Mouse (Mus musculus) ES-Bruce4 (cell line): ENCODE measurements around the gene Fam129c. TPM values are rescaled to one million over a fixed set of nuclear protein-coding genes. Genes with fewer than 3 reads are reported as not detected.

Source experiments
- H3K27ac ChIP-seq: 2 replicates; pipeline ENCODE4 v1.5.1; 2012; ENCODE audit warnings: low read length, inconsistent platforms; ENCODE audit not compliant: insufficient read depth
- H3K27me3 ChIP-seq: 2 replicates; pipeline ENCODE4 v1.6.1; 2012; ENCODE audit warnings: mild to moderate bottlenecking, low read length, inconsistent platforms; ENCODE audit not compliant: control insufficient read depth, poor library complexity, insufficient read depth, severe bottlenecking
- H3K36me3 ChIP-seq: 2 replicates; pipeline ENCODE4 v1.6.1; 2012; ENCODE audit warnings: inconsistent platforms, mild to moderate bottlenecking, low read length, moderate library complexity; ENCODE audit not compliant: control insufficient read depth, poor library complexity, insufficient read depth, severe bottlenecking
- H3K4me1 ChIP-seq: one replicate; pipeline ENCODE4 v1.8.1; 2011; ENCODE audit warnings: low read length; ENCODE audit not compliant: control insufficient read depth, insufficient read depth
- H3K4me3 ChIP-seq: 2 replicates; pipeline ENCODE4 v1.5.1; 2011; ENCODE audit warnings: low read depth, mild to moderate bottlenecking, low read length
- H3K9ac ChIP-seq: 2 replicates; pipeline ENCODE4 v1.6.1; 2012; ENCODE audit warnings: low read depth, mild to moderate bottlenecking, inconsistent platforms; ENCODE audit not compliant: poor library complexity, severe bottlenecking
- H3K9me3 ChIP-seq: replicated peaks from 2 replicates; pipeline ENCODE4 v1.6.1; 2012; ENCODE audit warnings: mild to moderate bottlenecking, low read length, inconsistent platforms; ENCODE audit not compliant: control insufficient read depth, poor library complexity, insufficient read depth, severe bottlenecking
- CTCF ChIP-seq: IDR thresholded peaks from one replicate; pipeline ENCODE4 v1.8.1; 2011; ENCODE audit warnings: low read depth, low read length
- EP300 ChIP-seq: IDR thresholded peaks from 2 replicates; pipeline ENCODE4 v1.6.1; 2011; ENCODE audit warnings: low read depth, low read length; ENCODE audit not compliant: insufficient read depth
- POLR2A ChIP-seq: IDR thresholded peaks from one replicate; pipeline ENCODE4 v1.8.1; 2011; ENCODE audit warnings: low read length; ENCODE audit not compliant: insufficient read depth
- polyA plus RNA-seq: library from polyadenylated mRNA; stranded (reverse); fragments of >200 nt; gene quantifications from 2 replicates; pipeline ENCODE4 v1.2.4, GENCODE M21; 2011; ENCODE audit warnings: low read depth; ENCODE audit not compliant: missing spikeins, insufficient read depth, insufficient read length

Fam129c gene
- polyA plus RNA-seq, 1 experiment: 6.4 TPM

- no peaks in the 10 kb centered on the region for H3K27me3 ChIP-seq
- H3K27ac ChIP-seq: peak within 1 kb of the TSS; percentile 45
- no peaks in the 10 kb centered on the region for H3K4me1 ChIP-seq
- peak within 1 kb of the TSS; percentile 80 for H3K4me3 ChIP-seq
- H3K9ac ChIP-seq: peak within 1 kb of the TSS; percentile 92
- H3K9me3 ChIP-seq: no peaks in the 10 kb centered on the region
- no peaks in the 10 kb centered on the region for H3K36me3 ChIP-seq
- TF ChIP-seq EP300: no peak; the same call in 1 of the 2 replicates
- TF ChIP-seq POLR2A: peak; percentile 76
- no peak for TF ChIP-seq CTCF
These were observed 5.7 kb upstream of the Fam129c start, which contains the start of gene Pgls for GRCm38 (mm10) chr8:71591471-71592373. Gene Pgls (plus strand): TSS chr8:71592176.

DNA sequence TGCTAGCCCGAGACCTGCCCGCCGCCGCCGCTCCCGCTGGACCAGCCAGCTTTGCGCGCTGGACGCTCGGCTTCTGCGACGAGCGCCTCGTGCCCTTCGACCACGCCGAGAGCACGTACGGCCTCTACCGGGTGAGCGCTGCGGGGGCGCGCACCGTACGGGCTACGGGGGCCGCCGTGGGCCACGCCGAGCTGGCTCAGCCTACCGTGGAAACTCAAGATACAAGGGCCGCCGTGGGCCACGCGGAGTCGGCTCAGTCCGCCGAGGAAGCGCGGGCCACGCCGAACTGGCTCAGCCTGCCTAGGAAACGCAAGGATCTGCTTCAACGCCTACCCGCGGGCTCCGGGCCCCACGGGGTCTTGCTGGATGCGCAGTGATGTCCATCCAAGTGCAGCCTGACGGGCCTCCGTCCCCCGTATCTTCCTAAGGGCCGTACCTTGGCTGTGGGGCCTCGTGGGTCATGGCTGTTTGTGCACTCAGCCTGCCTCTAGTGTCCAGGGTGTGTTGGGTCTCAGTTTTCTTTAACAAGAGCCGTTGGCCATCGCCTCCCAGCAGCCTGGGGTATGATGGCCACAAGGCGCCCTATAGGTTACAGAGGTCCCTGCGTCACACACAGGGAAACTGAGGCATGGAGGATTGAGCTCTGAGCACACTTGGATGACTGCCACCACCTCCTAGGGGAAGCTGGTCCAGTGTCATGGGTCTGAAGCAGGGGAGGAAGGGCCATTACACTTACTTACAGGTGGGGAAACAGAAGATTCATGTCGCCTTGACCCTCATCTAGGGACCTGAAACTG is 4.9 kb upstream of the Fam129c start:
- H3K9me3 ChIP-seq: no peaks in the 10 kb centered on the region
- no peaks in the 10 kb centered on the region for H3K27me3 ChIP-seq
- H3K4me1 ChIP-seq: no peaks in the 10 kb centered on the region

DNA sequence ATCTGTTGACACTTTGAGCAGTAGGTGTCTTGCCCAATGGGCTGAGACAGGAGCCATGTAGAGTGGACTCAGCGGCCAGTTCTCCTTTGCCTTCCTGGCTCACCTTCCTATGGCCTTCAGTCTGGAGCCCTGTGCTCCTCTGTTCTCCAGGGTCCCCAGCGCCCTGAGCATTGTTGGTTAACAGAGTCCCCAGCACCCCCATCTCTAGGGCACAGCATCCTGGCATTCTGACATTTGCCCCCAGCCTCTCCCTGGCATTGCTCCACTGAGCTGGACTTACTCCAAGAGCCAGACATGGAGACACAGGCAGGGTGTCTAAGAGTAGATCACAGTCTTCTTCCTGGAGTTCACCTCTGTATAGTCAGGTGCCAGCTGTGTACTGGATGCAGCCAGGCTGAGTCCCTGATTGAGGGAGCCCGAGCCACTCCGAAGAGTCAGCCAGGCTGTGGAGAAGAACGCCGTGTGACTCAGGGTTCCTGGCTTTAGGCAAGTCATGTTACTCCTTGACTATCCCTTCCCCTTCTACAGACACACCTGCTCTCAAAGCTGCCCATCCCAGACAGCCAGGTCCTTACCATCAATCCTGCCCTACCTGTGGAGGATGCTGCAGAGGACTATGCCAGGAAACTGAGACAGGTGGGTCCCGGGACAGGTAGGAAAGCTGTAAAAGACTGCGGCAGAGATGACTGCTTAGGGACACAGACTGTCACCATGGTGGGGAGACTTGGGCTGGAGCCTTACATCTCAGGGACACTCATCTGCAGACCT is 3.7 kb upstream of the Fam129c start:
- H3K36me3 ChIP-seq: no peaks in the 10 kb centered on the region
- no peaks in the 10 kb centered on the region for H3K4me1 ChIP-seq
- no peaks in the 10 kb centered on the region for H3K9me3 ChIP-seq
- H3K4me3 ChIP-seq: no peak overlapping the region
- no peak overlapping the region for H3K27ac ChIP-seq
- H3K27me3 ChIP-seq: no peaks in the 10 kb centered on the region
- no peak overlapping the region for H3K9ac ChIP-seq
- TF ChIP-seq CTCF: no peak
- TF ChIP-seq POLR2A: no peak
- TF ChIP-seq EP300: no peak

More for the DNA sequence above, 4.9 kb upstream of the Fam129c start:
- no peak for TF ChIP-seq CTCF
- TF ChIP-seq POLR2A: no peak
- TF ChIP-seq EP300: no peak
- no peaks in the 10 kb centered on the region for H3K36me3 ChIP-seq
- peak overlapping the region; percentile 92 for H3K9ac ChIP-seq
- peak overlapping the region; percentile 80 for H3K4me3 ChIP-seq
- peak overlapping the region; percentile 45 for H3K27ac ChIP-seq

- no peaks in the 10 kb centered on the region for H3K9me3 ChIP-seq
- H3K27ac ChIP-seq: no peak overlapping the region
- no peaks in the 10 kb centered on the region for H3K36me3 ChIP-seq
- no peaks in the 10 kb centered on the region for H3K4me1 ChIP-seq
- TF ChIP-seq EP300 (no peak), POLR2A (no peak), CTCF (no peak)
- no peak overlapping the region for H3K9ac ChIP-seq
- H3K4me3 ChIP-seq: no peak overlapping the region
- H3K27me3 ChIP-seq: no peaks in the 10 kb centered on the region
These were observed 3.1 kb upstream of the Fam129c start for GRCm38 (mm10) chr8:71594324-71594722.

DNA sequence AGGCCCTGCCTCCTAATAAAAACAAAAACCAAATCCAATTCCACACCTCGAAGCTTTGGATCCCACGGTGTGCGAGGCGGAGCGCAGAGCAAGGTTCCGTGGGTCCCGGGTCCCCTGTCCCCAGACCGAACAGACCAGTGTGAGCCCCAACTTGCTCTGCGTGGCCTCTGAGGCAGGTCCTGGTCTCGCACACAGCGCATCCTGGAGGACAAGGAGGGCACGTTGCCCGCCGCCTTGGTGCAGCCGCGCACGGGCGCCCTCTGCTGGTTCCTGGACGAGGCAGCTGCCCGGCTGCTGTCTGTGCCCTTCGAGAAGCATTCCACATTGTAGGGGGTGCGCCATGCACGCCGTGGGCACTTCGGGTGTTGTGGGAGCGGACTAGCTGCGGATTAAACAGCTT is 1.6 kb upstream of the Fam129c start:
- Histone ChIP-seq H3K9ac (no peak overlapping the region), H3K27ac (no peak overlapping the region), H3K4me3 (no peak overlapping the region), H3K27me3 (no peaks in the 10 kb centered on the region), H3K9me3 (no peaks in the 10 kb centered on the region), H3K4me1 (no peaks in the 10 kb centered on the region), H3K36me3 (no peaks in the 10 kb centered on the region)
- TF ChIP-seq CTCF (peak; percentile 99), POLR2A (no peak), EP300 (peak; percentile 47; the same call in 1 of the 2 replicates)
